Mouse (Mus musculus) embryonic facial prominence, embryonic 12.5 days (tissue): Measurements from ENCODE around the gene Psmb5. TPM values are rescaled to one million over a fixed set of nuclear protein-coding genes. Genes with fewer than 3 reads are reported as not detected.
A peak's percentile ranks its signal among the peaks of the same experiment; 100 is the strongest.

Experiments used
- ATAC-seq: fragments of 200-750 bp; cut with Nextera tagmentation; 2 replicates; pipeline ENCODE4 v1.8.0; 2017; ENCODE audit not compliant: insufficient number of reproducible peaks, insufficient read depth, low FRiP score, low TSS enrichment
- H3K27ac ChIP-seq: fragments of 300-500 bp; sonication (generic); 2 replicates; pipeline ENCODE4 v1.5.1; 2016; ENCODE audit warnings: mild to moderate bottlenecking
- H3K27me3 ChIP-seq: fragments of 300-500 bp; sonication (generic); 2 replicates; pipeline ENCODE4 v1.6.1; 2016; ENCODE audit warnings: mild to moderate bottlenecking, moderate library complexity
- H3K36me3 ChIP-seq: fragments of 300-500 bp; sonication (generic); 2 replicates; pipeline ENCODE4 v1.6.1; 2016; ENCODE audit warnings: mild to moderate bottlenecking
- H3K4me1 ChIP-seq: fragments of 300-500 bp; sonication (generic); 2 replicates; pipeline ENCODE4 v1.6.1; 2016
- H3K4me2 ChIP-seq: fragments of 300-500 bp; sonication (generic); replicated peaks from 2 replicates; pipeline ENCODE4 v1.6.1; 2016; ENCODE audit warnings: mild to moderate bottlenecking, moderate library complexity
- H3K4me3 ChIP-seq: fragments of 300-500 bp; sonication (generic); 2 replicates; pipeline ENCODE4 v1.5.1; 2016; ENCODE audit warnings: mild to moderate bottlenecking
- H3K9ac ChIP-seq: fragments of 300-500 bp; sonication (generic); 2 replicates; pipeline ENCODE4 v1.6.1; 2016; ENCODE audit warnings: mild to moderate bottlenecking, moderate library complexity
- H3K9me3 ChIP-seq: fragments of 300-500 bp; sonication (generic); 2 replicates; pipeline ENCODE4 v1.6.1; 2016; ENCODE audit warnings: mild to moderate bottlenecking, moderate library complexity
- whole genome bisulfite sequencing: fragments of 180-500 bp; shearing (Covaris S2); methylation state at CpG from one replicate; pipeline ENCODE4 v1.1.7; 2016; 5-methylcytosine and 5-hydroxymethylcytosine counted together
- polyA plus RNA-seq: library from polyadenylated mRNA; unstranded; fragments of >200 nt; fragmentation: Nextera tagmentation; extraction: Ambion mirVana; gene quantifications from 2 replicates; pipeline ENCODE4 v1.2.1, GENCODE M21; 2016

The Psmb5 gene
- polyA plus RNA-seq, 1 experiment from 2014 or later = 381 TPM

DNA sequence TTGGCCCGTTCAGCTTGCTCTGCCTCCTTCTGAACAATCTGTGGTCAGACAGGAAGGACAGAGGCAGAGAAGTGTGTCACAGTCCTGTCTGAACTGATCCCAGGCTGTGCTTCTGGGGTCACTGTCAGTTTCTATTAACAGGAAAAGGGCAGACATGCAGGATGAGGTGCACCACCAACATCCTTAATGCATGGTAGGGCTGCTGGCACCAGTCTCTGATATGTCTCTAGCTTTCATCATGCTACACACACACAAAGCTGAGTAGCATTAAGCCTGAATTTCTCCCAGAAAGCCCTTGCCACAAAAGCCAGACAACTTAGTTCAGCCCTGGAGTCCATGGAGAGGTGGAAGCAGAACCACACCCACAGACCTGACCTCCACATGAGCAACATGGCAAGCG is 25.2 kb upstream of the Psmb5 start:
- H3K9ac ChIP-seq = no peak overlapping the region; the same call in 1 of the 2 replicates

DNA sequence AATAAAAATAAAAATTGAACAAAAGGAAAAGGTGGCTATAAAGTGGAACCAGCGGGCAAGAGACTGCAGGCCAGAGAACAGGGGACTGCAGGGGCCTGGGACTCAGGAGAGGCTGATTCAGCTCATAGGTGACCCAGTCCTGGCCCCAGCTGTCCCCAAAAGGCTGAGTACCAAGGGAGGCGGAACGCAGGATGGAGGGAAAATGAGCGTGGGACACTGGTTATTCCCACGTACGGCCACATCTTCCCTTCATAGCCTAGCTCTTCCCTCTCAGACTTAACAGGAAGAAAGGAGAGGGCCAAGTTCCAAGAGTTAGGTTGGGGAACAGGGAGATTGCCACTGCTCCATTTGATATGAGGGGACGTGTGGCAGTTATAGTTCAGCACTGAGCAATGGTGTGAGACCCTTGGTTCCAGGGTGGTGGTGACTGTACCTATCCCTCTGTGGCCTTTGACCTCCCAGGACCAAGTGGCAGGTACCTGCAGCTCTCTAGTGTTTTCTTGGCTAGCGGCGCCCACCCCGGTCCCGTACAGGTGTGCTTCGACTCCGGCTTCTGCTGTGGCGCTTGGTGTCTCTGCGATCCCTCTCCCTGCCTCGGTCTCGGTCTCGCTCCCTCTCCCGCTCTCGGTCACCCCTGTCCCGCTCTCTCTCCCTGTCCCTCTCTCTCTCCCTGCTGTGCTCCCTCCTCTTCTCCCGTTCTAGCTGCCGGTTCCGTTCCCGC is 24.6 kb upstream of the Psmb5 start:
- Histone ChIP-seq H3K4me1 (peaks cover 24% of the 10 kb centered on the region), H3K9me3 (no peaks in the 10 kb centered on the region), H3K36me3 (peaks cover 66% of the 10 kb centered on the region), H3K9ac (no peak overlapping the region; the same call in 1 of the 2 replicates), H3K27ac (no peak overlapping the region), H3K4me2 (no peak overlapping the region), H3K4me3 (no peak overlapping the region), H3K27me3 (no peaks in the 10 kb centered on the region)
- 79% methylated on average over 25 of the region's 25 CpGs for WGBS
- no peak for ATAC-seq

More for the DNA sequence above, 25.2 kb upstream of the Psmb5 start:
- no peaks in the 10 kb centered on the region for H3K27me3 ChIP-seq
- H3K4me3 ChIP-seq = no peak overlapping the region
- H3K4me1 ChIP-seq = peaks cover 24% of the 10 kb centered on the region
- H3K36me3 ChIP-seq = peaks cover 69% of the 10 kb centered on the region
- no peaks in the 10 kb centered on the region for H3K9me3 ChIP-seq
- no peak for ATAC-seq
- WGBS = 87% methylated on average over 2 of the region's 2 CpGs
- no peak overlapping the region for H3K4me2 ChIP-seq
- H3K27ac ChIP-seq = no peak overlapping the region

DNA sequence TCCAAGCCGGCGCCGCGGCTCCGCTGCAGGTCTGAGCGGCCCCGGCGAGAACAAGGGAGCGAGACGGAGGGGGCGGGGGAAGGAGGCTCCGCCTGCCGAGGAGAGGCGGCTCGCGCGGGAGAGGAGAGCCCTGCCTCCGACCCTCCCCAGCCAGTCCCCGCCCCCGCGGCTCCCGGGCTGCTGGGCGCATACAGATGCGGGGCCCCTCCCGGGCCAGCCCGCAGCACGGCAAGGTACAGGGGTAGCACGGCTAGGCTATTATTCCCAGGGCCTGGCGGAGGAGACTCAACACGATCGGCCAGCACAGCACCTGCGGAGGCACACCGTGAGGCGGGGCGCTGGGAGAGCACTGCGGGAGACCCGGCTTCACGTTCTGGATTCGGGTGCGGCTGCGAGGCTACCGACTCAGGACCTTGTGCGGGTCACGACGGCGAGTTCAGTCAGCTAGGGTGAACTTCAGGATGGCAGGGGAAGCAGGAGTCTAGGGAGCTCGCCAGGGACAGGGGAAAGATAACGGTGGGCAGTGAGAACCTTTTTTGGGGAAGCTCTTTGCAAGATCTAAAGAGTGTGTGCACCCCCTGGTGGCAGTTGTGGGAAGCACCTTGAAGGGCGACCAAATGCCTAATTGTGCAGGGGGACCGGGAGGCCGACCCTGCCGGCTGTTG is 23.6 kb upstream of the Psmb5 start, which contains the start of gene Cdh24:
Cdh24 (minus strand) TSS at position 60 of the 665 bp plus-strand sequence.
- H3K4me1 ChIP-seq = peaks cover 24% of the 10 kb centered on the region
- under 1% methylated on average over 47 of the region's 52 CpGs for WGBS
- H3K9me3 ChIP-seq = no peaks in the 10 kb centered on the region
- H3K9ac ChIP-seq = peak within 1 kb of the TSS; percentile 83
- H3K4me2 ChIP-seq = peak within 1 kb of the TSS; percentile 90
- peak within 1 kb of the TSS; percentile 88 for H3K27ac ChIP-seq
- H3K4me3 ChIP-seq = peak within 1 kb of the TSS; percentile 59
- H3K36me3 ChIP-seq = peaks cover 65% of the 10 kb centered on the region
- H3K27me3 ChIP-seq = no peaks in the 10 kb centered on the region
- ATAC-seq = peak; percentile 91

DNA sequence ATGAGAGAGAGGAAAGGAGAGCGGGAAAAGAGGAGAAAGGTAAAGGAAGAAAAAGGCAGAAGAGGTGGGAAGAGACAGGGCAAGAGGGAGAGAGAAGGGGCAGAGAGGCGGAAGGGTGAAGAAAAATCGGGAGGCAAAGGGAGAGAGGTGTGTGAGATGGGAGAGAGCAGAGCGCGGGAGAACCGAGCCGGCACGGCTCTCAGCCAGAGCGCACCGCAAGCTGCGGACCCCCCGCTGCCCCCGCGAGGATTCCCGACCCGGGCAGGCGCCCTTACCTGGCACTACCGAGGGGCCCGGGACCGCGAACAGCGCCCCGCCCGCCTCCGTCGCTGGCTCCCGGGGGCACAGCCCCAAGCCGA is 23.1 kb upstream of the Psmb5 start, which contains the start of gene Gm17606:
Gm17606 (plus strand) TSS at position 7 of the 359 bp plus-strand sequence.
- H3K36me3 ChIP-seq = peaks cover 65% of the 10 kb centered on the region
- peak within 1 kb of the TSS; percentile 90 for H3K4me2 ChIP-seq
- H3K4me1 ChIP-seq = peaks cover 24% of the 10 kb centered on the region
- ATAC-seq = no peak
- H3K4me3 ChIP-seq = peak within 1 kb of the TSS; percentile 59
- peak within 1 kb of the TSS; percentile 83 for H3K9ac ChIP-seq
- no peaks in the 10 kb centered on the region for H3K27me3 ChIP-seq
- WGBS = 1% methylated on average over 28 of the region's 28 CpGs
- H3K27ac ChIP-seq = peak within 1 kb of the TSS; percentile 88
- H3K9me3 ChIP-seq = no peaks in the 10 kb centered on the region

DNA sequence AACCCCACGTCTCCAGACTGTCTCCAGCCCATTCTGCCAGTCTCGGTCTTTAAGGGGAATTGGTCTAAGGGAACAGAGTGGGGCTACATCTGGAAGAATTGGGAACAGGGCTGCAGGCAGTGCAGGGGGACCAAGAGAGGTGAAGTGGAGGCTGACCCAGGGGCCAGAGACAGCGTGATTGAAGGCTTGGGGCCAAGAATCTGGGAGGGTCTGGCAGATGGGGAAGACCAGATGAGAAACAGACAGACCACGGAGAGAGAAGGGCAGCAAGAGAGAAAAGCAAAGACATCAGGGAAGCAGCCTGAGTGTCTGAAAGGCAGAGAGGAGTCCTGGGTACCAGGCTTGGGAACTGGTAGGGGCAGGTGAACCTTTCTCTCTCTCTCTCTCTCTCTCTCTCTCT is 22.3 kb upstream of the Psmb5 start:
- peak overlapping the region; percentile 83 for H3K9ac ChIP-seq
- H3K4me2 ChIP-seq = peak overlapping the region; percentile 90
- H3K27ac ChIP-seq = no peak overlapping the region
- H3K4me3 ChIP-seq = peak overlapping the region; percentile 59
- H3K36me3 ChIP-seq = peaks cover 61% of the 10 kb centered on the region
- no peaks in the 10 kb centered on the region for H3K27me3 ChIP-seq
- WGBS = 9% methylated on average over 4 of the region's 4 CpGs
- ATAC-seq = no peak
- H3K4me1 ChIP-seq = peaks cover 24% of the 10 kb centered on the region
- no peaks in the 10 kb centered on the region for H3K9me3 ChIP-seq

DNA sequence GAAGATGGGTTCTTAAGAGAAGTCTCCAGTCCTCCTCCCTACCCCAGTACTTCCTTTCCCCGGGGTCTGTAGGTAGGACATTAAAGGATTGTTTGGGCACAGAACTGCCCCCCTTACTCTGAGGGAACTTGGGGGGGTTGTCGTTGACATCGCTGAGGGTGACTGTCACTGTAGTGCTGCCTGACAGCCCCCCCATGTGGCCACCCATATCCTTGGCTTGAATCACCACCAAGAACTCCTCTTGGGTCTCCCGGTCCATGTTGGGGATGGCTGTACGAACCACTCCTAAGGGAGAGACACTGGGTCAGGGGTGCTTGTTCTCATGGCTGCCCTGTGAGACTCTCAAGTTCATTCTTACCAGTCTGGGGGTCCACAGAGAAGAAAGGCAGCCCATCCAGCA is 20.4 kb upstream of the Psmb5 start:
- no peak for ATAC-seq
- H3K4me2 ChIP-seq = no peak overlapping the region
- no peak overlapping the region for H3K27ac ChIP-seq
- 78% methylated on average over 5 of the region's 5 CpGs for WGBS
- H3K4me3 ChIP-seq = no peak overlapping the region
- no peaks in the 10 kb centered on the region for H3K27me3 ChIP-seq
- no peaks in the 10 kb centered on the region for H3K9me3 ChIP-seq
- peaks cover 24% of the 10 kb centered on the region for H3K4me1 ChIP-seq
- H3K36me3 ChIP-seq = peaks cover 54% of the 10 kb centered on the region
- no peak overlapping the region; the same call in 1 of the 2 replicates for H3K9ac ChIP-seq

DNA sequence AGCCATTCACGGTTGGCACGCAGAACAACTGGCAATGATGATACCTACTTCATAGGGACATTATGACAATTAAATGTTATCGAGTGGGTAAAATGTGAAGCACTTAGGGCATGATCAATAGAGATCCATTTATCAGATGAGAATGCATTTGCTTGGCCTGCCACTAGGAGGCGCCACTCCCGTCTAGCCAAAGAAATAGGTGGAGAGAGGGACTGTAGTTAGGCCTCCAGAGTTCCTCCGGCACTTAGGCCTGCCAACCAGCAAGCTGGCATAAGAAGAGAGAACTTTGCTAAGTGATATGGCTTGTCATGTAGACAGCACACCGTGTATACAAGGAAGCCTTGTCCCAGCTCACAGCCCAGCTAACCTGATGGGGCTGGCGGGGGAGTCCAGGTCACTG is 19.1 kb upstream of the Psmb5 start:
- Histone ChIP-seq H3K9ac (no peak overlapping the region), H3K4me3 (no peak overlapping the region), H3K27me3 (no peaks in the 10 kb centered on the region), H3K4me2 (no peak overlapping the region), H3K4me1 (peaks cover 24% of the 10 kb centered on the region), H3K27ac (no peak overlapping the region), H3K9me3 (no peaks in the 10 kb centered on the region), H3K36me3 (peaks cover 55% of the 10 kb centered on the region)
- WGBS = 48% methylated on average over 8 of the region's 8 CpGs
- ATAC-seq = no peak

DNA sequence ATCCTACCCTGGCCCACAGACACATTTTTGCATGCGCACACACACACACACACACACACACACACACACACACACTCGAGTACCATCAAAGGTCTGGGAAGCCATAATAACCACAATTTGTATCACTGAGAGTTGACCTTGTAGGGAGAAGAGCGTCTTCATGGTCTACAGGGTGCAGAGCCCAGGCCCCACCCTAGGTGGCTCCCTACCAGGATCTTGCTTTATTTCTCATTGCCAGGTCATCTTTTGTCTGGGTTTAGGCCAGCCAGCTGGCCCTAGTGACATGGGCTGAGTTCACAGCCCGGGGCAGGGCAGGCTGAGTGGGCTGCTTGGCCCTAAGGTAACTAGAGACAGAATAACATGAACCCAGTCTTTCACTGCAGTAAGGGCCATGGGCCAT is 16.4 kb upstream of the Psmb5 start:
- H3K4me1 ChIP-seq = peaks cover 4% of the 10 kb centered on the region; the same call in 1 of the 2 replicates
- peaks cover 75% of the 10 kb centered on the region for H3K36me3 ChIP-seq
- H3K4me2 ChIP-seq = no peak overlapping the region
- H3K27ac ChIP-seq = no peak overlapping the region
- no peaks in the 10 kb centered on the region for H3K27me3 ChIP-seq
- H3K4me3 ChIP-seq = no peak overlapping the region
- WGBS = 87% methylated on average over 4 of the region's 4 CpGs
- H3K9me3 ChIP-seq = no peaks in the 10 kb centered on the region
- no peak for ATAC-seq
- H3K9ac ChIP-seq = no peak overlapping the region

DNA sequence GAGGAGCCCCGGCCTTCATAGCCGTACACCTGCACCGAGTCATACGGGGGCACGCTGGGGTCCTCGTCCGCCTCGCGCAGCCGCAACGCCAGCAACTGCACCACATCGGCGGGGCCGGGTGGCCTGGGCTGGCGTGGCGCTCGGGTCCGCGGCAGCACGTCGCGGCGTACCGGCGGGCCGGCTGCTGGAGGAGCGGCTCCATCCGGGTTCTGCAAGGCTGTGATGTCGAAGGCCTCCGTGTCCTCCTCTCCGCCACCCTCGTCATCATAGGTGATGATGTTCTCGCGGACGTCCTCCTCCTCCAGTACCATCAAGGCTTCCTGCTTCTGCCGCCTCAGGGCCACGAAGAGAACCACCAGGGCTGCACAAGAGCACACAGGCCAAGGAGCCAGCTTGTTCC is 14.4 kb upstream of the Psmb5 start:
- H3K9me3 ChIP-seq = no peaks in the 10 kb centered on the region
- H3K4me2 ChIP-seq = no peak overlapping the region
- 0 out of 2 replicates have a peak overlapping the region, but pooled peaks have one; percentile 15 for H3K9ac ChIP-seq
- H3K36me3 ChIP-seq = peaks cover 61% of the 10 kb centered on the region
- no peak overlapping the region for H3K4me3 ChIP-seq
- H3K27me3 ChIP-seq = no peaks in the 10 kb centered on the region
- 95% methylated on average over 37 of the region's 37 CpGs for WGBS
- no peaks in the 10 kb centered on the region for H3K4me1 ChIP-seq
- 0 out of 2 replicates have a peak overlapping the region, but pooled peaks have one; percentile 4 for H3K27ac ChIP-seq
- no peak for ATAC-seq

DNA sequence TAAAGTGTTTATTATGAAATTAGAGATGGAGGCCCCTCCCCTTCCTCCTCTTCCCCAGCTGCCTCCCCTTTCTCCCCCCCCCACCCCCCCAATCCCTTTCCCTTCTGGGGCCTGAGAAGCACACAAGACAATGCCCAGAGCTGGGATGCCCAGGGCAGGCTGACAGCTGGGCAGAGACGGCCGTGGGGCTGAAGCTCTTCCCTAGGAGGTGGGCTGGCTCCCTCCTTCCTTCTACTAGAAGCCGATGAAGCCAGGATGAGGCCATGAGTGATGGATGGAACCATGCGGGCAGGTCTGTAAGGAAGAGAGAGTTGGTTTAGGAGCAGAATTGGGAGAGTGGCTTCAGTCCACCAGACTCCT is 13.4 kb upstream of the Psmb5 start:
- no peak overlapping the region for H3K4me2 ChIP-seq
- no peaks in the 10 kb centered on the region for H3K9me3 ChIP-seq
- no peaks in the 10 kb centered on the region for H3K4me1 ChIP-seq
- ATAC-seq = no peak
- 63% methylated on average over 4 of the region's 4 CpGs for WGBS
- no peak overlapping the region for H3K4me3 ChIP-seq
- H3K27me3 ChIP-seq = no peaks in the 10 kb centered on the region
- 0 out of 2 replicates have a peak overlapping the region, but pooled peaks have one; percentile 4 for H3K27ac ChIP-seq
- peaks cover 51% of the 10 kb centered on the region for H3K36me3 ChIP-seq
- H3K9ac ChIP-seq = no peak overlapping the region

DNA sequence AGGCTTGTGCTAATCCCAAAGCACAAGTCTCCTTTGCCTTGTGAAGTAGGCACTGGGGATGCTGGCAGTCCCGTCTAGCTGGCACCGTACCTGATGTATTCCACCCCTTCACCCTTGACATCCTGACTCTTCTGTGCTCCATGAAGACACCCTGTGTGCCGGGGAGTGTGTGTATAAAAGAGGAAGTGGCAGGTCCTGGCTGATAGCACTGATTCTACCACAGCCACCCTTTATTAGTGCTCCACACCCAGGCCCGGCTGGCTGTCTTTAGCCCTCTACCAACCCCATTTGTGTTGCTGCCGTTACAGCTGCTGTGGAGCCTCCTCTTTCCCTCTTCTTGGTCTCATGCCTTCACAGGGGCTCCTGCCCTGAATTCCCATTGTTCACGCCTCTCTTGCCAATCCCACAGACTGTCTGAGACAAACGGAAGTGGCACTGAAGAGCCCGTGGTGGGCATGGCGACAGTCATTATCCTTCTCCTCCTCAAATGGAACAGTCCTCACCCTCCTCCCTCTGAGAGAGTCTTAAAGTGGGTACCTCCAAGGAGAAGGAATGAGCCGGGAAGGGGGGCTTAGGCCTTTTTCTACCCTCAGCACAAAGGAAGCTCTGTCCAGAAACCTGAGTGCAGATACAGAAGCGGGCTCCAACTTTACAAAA is 12.9 kb upstream of the Psmb5 start:
- Histone ChIP-seq H3K27me3 (0 out of 2 replicates have a peak, but pooled peaks cover 2% of the 10 kb centered on the region), H3K9me3 (no peaks in the 10 kb centered on the region), H3K9ac (no peak overlapping the region), H3K27ac (0 out of 2 replicates have a peak overlapping the region, but pooled peaks have one; percentile 4), H3K4me3 (no peak overlapping the region), H3K4me2 (no peak overlapping the region), H3K4me1 (no peaks in the 10 kb centered on the region), H3K36me3 (peaks cover 46% of the 10 kb centered on the region)
- 74% methylated on average over 11 of the region's 11 CpGs for WGBS
- ATAC-seq = no peak
